Mouse (Mus musculus): Measurements from ENCODE around the gene Inpp5a. TPM values are rescaled to one million over a fixed set of nuclear protein-coding genes. Genes with fewer than 3 reads are reported as not detected.
A peak's percentile ranks its signal among the peaks of the same experiment; 100 is the strongest.

The Inpp5a gene
- polyA plus RNA-seq, 1 experiment from 2014 or later, result 23.0 TPM

DNA sequence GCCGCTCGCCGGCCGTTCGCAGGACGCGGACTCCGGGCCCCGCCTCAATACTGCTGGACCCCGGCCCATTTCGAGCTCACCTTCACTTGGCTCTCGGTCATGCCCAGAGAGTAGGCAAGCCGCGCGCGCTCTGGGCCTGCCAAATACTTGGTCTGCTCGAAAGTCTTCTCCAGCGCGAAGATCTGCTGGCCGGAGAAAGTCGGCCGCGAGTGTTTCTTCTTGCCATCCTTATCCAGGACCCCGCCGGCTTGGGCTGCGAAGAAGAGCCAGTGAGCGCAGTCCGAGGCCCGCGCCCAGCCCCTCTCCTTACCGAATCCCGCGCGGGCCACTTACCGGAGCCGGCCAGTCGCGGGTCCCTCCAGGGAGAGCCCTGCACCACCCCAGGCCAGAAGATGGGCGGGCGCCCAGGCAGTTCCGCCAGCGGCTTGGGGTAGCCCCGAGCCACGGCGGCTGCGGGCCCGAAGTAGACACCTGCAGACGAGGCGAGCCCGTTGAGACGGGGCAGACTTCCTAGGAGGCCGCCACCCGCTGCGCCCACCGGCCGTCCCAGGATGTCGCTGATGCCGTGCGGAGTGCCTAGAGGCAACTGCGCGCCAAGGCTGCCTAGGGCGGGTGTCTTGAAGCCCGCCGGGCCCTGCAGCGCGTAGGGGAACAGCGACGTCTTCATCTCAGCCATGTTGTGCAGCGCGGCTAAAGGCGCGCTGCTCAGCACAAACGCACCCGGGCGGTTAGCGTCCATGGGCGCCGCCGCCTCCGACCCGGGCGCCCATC is 193.1 kb downstream of the Inpp5a start:
- peak; percentile 60 for DNase-seq
- ATAC-seq (ENCODE audit: low FRiP score, low TSS enrichment), result no peak; the same call in 1 of the 2 replicates
- H3K4me2 ChIP-seq (ENCODE audit: low read length), result peak overlapping the region; percentile 50
- no peak overlapping the region for H3K27ac ChIP-seq (replicated peaks; ENCODE audit: low read depth, low read length)
- no peaks in the 10 kb centered on the region for H3K36me3 ChIP-seq (ENCODE audit: control insufficient read depth, insufficient read depth, low read length)
- peak overlapping the region; percentile 34 for H3K9ac ChIP-seq (replicated peaks; ENCODE audit: low read length)
- 0 out of 2 replicates have a peak, but pooled peaks cover 8% of the 10 kb centered on the region for H3K4me1 ChIP-seq (ENCODE audit: control insufficient read depth, insufficient read depth, low read length)
- H3K27me3 ChIP-seq (ENCODE audit: control insufficient read depth, insufficient read depth, low read length), result peaks cover 95% of the 10 kb centered on the region
- peak overlapping the region; percentile 34 for H3K4me3 ChIP-seq (replicated peaks; ENCODE audit: low read depth, low read length)
- WGBS, result under 1% methylated on average over 81 of the region's 82 CpGs
- no peaks in the 10 kb centered on the region for H3K9me3 ChIP-seq (ENCODE audit: control insufficient read depth, low read length)

DNA sequence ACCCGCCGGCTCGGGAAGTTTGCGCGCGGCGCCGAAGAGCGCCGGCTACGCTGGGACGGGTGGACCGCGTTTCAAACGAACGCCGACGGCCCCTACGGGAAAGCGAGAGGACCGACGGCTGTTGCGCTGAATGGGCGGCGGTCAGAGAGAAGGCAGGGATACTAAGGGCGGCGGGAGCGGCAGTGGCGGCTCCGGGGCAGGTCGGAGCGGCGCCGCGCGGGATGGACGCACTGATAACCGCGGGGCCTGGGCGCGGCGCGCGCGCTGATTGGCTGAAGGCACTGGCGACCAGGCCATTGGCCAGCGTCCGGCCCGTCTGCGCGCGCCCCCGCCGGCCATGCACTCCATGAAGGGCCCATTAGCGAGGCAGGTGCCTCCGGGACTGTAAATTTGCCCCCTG is 193.7 kb downstream of the Inpp5a start, which contains the start of gene Nkx6-2:
Gene Nkx6-2 (minus strand): TSS at position 203 of the 400 bp plus-strand sequence.
- Histone ChIP-seq H3K27me3 (ENCODE audit: control insufficient read depth, insufficient read depth, low read length) (peaks cover 97% of the 10 kb centered on the region), H3K36me3 (ENCODE audit: control insufficient read depth, insufficient read depth, low read length) (no peaks in the 10 kb centered on the region), H3K9me3 (ENCODE audit: control insufficient read depth, low read length) (no peaks in the 10 kb centered on the region), H3K4me1 (ENCODE audit: control insufficient read depth, insufficient read depth, low read length) (0 out of 2 replicates have a peak, but pooled peaks cover 8% of the 10 kb centered on the region), H3K4me3 (replicated peaks; ENCODE audit: low read depth, low read length) (peak within 1 kb of the TSS; percentile 34), H3K9ac (replicated peaks; ENCODE audit: low read length) (peak within 1 kb of the TSS; percentile 34), H3K4me2 (ENCODE audit: low read length) (peak within 1 kb of the TSS; percentile 50), H3K27ac (replicated peaks; ENCODE audit: low read depth, low read length) (no peak within 1 kb of the TSS)
- DNase-seq, result peak; percentile 73
- under 1% methylated on average over 55 of the region's 56 CpGs for WGBS
- ATAC-seq (ENCODE audit: low FRiP score, low TSS enrichment), result peak; percentile 55; the same call in 1 of the 2 replicates

DNA sequence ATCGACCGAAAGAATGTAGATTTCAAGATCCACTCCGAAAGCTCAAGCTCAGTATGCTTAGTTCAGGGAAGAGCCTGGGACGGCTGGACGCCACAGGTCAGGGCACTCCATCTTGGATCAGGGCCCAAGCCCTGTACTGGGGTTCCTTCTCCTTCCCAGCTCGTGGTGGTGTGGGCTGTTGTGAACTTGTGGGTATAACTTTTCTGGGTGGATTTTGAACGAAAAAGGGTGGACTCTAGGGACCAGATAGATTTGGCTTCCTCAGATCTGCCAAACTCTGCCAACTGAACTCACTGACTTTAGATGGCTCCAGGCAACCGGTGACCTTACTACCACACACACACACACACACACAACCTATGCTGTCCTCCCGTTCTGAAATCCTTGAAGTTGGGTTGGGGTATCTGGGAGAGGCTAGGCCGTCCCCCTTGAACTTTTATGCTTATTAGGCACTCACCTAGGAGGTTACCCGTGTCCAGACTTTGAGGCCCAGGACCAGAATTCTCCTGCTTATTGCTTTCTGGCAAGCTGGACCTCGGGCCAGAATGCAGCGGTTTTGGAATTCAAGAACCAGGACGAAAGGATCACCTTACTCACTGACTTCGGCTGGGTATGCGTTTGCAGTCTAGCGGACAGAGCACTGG is 194.3 kb downstream of the Inpp5a start:
- H3K4me1 ChIP-seq (ENCODE audit: control insufficient read depth, insufficient read depth, low read length), result 0 out of 2 replicates have a peak, but pooled peaks cover 8% of the 10 kb centered on the region
- ATAC-seq (ENCODE audit: low FRiP score, low TSS enrichment), result no peak
- no peak overlapping the region for H3K9ac ChIP-seq (replicated peaks; ENCODE audit: low read length)
- no peaks in the 10 kb centered on the region for H3K36me3 ChIP-seq (ENCODE audit: control insufficient read depth, insufficient read depth, low read length)
- no peak overlapping the region; the same call in 1 of the 2 replicates for H3K4me2 ChIP-seq (ENCODE audit: low read length)
- H3K27me3 ChIP-seq (ENCODE audit: control insufficient read depth, insufficient read depth, low read length), result peaks cover 94% of the 10 kb centered on the region
- 11% methylated on average over 17 of the region's 17 CpGs for WGBS
- H3K9me3 ChIP-seq (ENCODE audit: control insufficient read depth, low read length), result no peaks in the 10 kb centered on the region
- H3K27ac ChIP-seq (replicated peaks; ENCODE audit: low read depth, low read length), result no peak overlapping the region
- DNase-seq, result peak; percentile 32
- H3K4me3 ChIP-seq (replicated peaks; ENCODE audit: low read depth, low read length), result peak overlapping the region; percentile 34; the same call in 1 of the 2 replicates

- DNase-seq (peak; percentile 46), ATAC-seq (ENCODE audit: low FRiP score, low TSS enrichment) (no peak)
- Histone ChIP-seq H3K4me1 (ENCODE audit: control insufficient read depth, insufficient read depth, low read length) (0 out of 2 replicates have a peak, but pooled peaks cover 8% of the 10 kb centered on the region), H3K36me3 (ENCODE audit: control insufficient read depth, insufficient read depth, low read length) (no peaks in the 10 kb centered on the region), H3K4me3 (replicated peaks; ENCODE audit: low read depth, low read length) (no peak overlapping the region), H3K27ac (replicated peaks; ENCODE audit: low read depth, low read length) (no peak overlapping the region), H3K27me3 (ENCODE audit: control insufficient read depth, insufficient read depth, low read length) (peaks cover 88% of the 10 kb centered on the region), H3K9ac (replicated peaks; ENCODE audit: low read length) (no peak overlapping the region), H3K4me2 (ENCODE audit: low read length) (peak overlapping the region; percentile 22), H3K9me3 (ENCODE audit: control insufficient read depth, low read length) (no peaks in the 10 kb centered on the region)
- under 1% methylated on average over 53 of the region's 53 CpGs for WGBS
Measured at GRCm38 (mm10) chr7:139584221-139585175, 195.6 kb downstream of the Inpp5a start.

- no peaks in the 10 kb centered on the region for H3K36me3 ChIP-seq (ENCODE audit: control insufficient read depth, insufficient read depth, low read length)
- no peak for ATAC-seq (ENCODE audit: low FRiP score, low TSS enrichment)
Measured at GRCm38 (mm10) chr7:139585183-139585821, 196.4 kb downstream of the Inpp5a start.

GRCm38 (mm10) chr7:139587919-139588318 is 199.0 kb downstream of the Inpp5a start:
- H3K36me3 ChIP-seq (ENCODE audit: control insufficient read depth, insufficient read depth, low read length), result no peaks in the 10 kb centered on the region
- DNase-seq (peak; percentile 47), ATAC-seq (ENCODE audit: low FRiP score, low TSS enrichment) (no peak)
- H3K9me3 ChIP-seq (ENCODE audit: control insufficient read depth, low read length), result no peaks in the 10 kb centered on the region
- no peak overlapping the region for H3K4me2 ChIP-seq (ENCODE audit: low read length)
- no peak overlapping the region for H3K9ac ChIP-seq (replicated peaks; ENCODE audit: low read length)
- no peaks in the 10 kb centered on the region for H3K4me1 ChIP-seq (ENCODE audit: control insufficient read depth, insufficient read depth, low read length)
- H3K27ac ChIP-seq (replicated peaks; ENCODE audit: low read depth, low read length), result no peak overlapping the region
- peaks cover 62% of the 10 kb centered on the region for H3K27me3 ChIP-seq (ENCODE audit: control insufficient read depth, insufficient read depth, low read length)
- no peak overlapping the region for H3K4me3 ChIP-seq (replicated peaks; ENCODE audit: low read depth, low read length)
- WGBS, result 23% methylated on average over 7 of the region's 7 CpGs

More at GRCm38 (mm10) chr7:139585183-139585821, 196.4 kb downstream of the Inpp5a start:
- 0 out of 2 replicates have a peak, but pooled peaks cover 8% of the 10 kb centered on the region for H3K4me1 ChIP-seq (ENCODE audit: control insufficient read depth, insufficient read depth, low read length)
- no peak overlapping the region for H3K27ac ChIP-seq (replicated peaks; ENCODE audit: low read depth, low read length)
- H3K4me2 ChIP-seq (ENCODE audit: low read length), result peak overlapping the region; percentile 8; the same call in 1 of the 2 replicates
- peak; percentile 50 for DNase-seq
- WGBS, result under 1% methylated on average over 29 of the region's 29 CpGs
- H3K4me3 ChIP-seq (replicated peaks; ENCODE audit: low read depth, low read length), result no peak overlapping the region
- H3K27me3 ChIP-seq (ENCODE audit: control insufficient read depth, insufficient read depth, low read length), result peaks cover 88% of the 10 kb centered on the region
- H3K9me3 ChIP-seq (ENCODE audit: control insufficient read depth, low read length), result no peaks in the 10 kb centered on the region
- no peak overlapping the region for H3K9ac ChIP-seq (replicated peaks; ENCODE audit: low read length)

GRCm38 (mm10) chr7:139590302-139590701 is 201.4 kb downstream of the Inpp5a start:
- 36% methylated on average over 3 of the region's 3 CpGs for WGBS
- Histone ChIP-seq H3K9ac (replicated peaks; ENCODE audit: low read length) (no peak overlapping the region), H3K27me3 (ENCODE audit: control insufficient read depth, insufficient read depth, low read length) (peaks cover 41% of the 10 kb centered on the region), H3K27ac (replicated peaks; ENCODE audit: low read depth, low read length) (no peak overlapping the region), H3K4me1 (ENCODE audit: control insufficient read depth, insufficient read depth, low read length) (no peaks in the 10 kb centered on the region), H3K9me3 (ENCODE audit: control insufficient read depth, low read length) (no peaks in the 10 kb centered on the region), H3K4me2 (ENCODE audit: low read length) (no peak overlapping the region), H3K36me3 (ENCODE audit: control insufficient read depth, insufficient read depth, low read length) (no peaks in the 10 kb centered on the region), H3K4me3 (replicated peaks; ENCODE audit: low read depth, low read length) (no peak overlapping the region)
- DNase-seq (peak; percentile 62), ATAC-seq (ENCODE audit: low FRiP score, low TSS enrichment) (no peak)
